In genomic region chr1:135158633-135159032, GRCm38 (mm10) we compare ENCODE assay signal across 11 mouse cellular contexts. TPM values are rescaled to one million over a fixed set of nuclear protein-coding genes. Genes with fewer than 3 reads are reported as not detected.
A peak's percentile ranks its signal among the peaks of the same experiment; 100 is the strongest.
DNase-seq lines count a peak whose midpoint lies in the region; ATAC-seq and TF ChIP-seq lines count a peak whose summit lies in the region.
"Had no signal": no experiment of that assay in that cellular context is flagged by ENCODE, and none has a peak within 500 bp of the region (broad histone marks: within the 10 kb centered on the region; RNA-seq: fewer than 3 reads in every experiment).

No protein-coding gene starts in this region.

- intact Hi-C loops in left cerebral cortex, postnatal 25 days (cut with DNase I): no loop called here

- peak; percentile 75 for ATAC-seq in forebrain, postnatal 0 days
- ATAC-seq in neural tube, embryonic 15.5 days (ENCODE audit: low FRiP score): peak; percentile 66
- ATAC-seq in kidney, embryonic 15.5 days (replicated peaks; ENCODE audit: low FRiP score): no peak

- peak overlapping the region; percentile 80 for H3K27ac ChIP-seq in forebrain, postnatal 0 days (ENCODE audit: low read depth, low read length)
- peak overlapping the region; percentile 84 for H3K27ac ChIP-seq in neural tube, embryonic 15.5 days (replicated peaks)
- H3K27ac ChIP-seq in kidney, embryonic 15.5 days: no peak overlapping the region

- no peaks in the 10 kb centered on the region for H3K27me3 ChIP-seq in forebrain, postnatal 0 days (ENCODE audit: insufficient read depth, low read length)
- no peaks in the 10 kb centered on the region for H3K27me3 ChIP-seq in neural tube, embryonic 15.5 days (replicated peaks)
- no peaks in the 10 kb centered on the region for H3K27me3 ChIP-seq in kidney, embryonic 15.5 days

- WGBS in forebrain, postnatal 0 days: 20% methylated on average over 4 of the region's 5 CpGs
- 54% methylated on average over 5 of the region's 5 CpGs for WGBS in neural tube, embryonic 15.5 days
- 67% methylated on average over 5 of the region's 5 CpGs for WGBS in kidney, embryonic 15.5 days

- no peak overlapping the region; the same call in 1 of the 2 replicates for H3K9ac ChIP-seq in forebrain, postnatal 0 days
- H3K9ac ChIP-seq in neural tube, embryonic 15.5 days (replicated peaks): no peak overlapping the region
- H3K9ac ChIP-seq in kidney, embryonic 15.5 days: no peak overlapping the region

- H3K9me3 ChIP-seq in forebrain, postnatal 0 days (ENCODE audit: low read length): no peaks in the 10 kb centered on the region
- H3K9me3 ChIP-seq in neural tube, embryonic 15.5 days (replicated peaks): no peaks in the 10 kb centered on the region
- no peaks in the 10 kb centered on the region for H3K9me3 ChIP-seq in kidney, embryonic 15.5 days (replicated peaks)

- peaks cover 22% of the 10 kb centered on the region for H3K36me3 ChIP-seq in forebrain, postnatal 0 days (ENCODE audit: insufficient read depth)
- H3K36me3 ChIP-seq in neural tube, embryonic 15.5 days: peaks cover 19% of the 10 kb centered on the region
- H3K36me3 ChIP-seq in kidney, embryonic 15.5 days: peaks cover 23% of the 10 kb centered on the region

- no peak for TF ChIP-seq CTCF in forebrain, postnatal 0 days (IDR thresholded peaks at IDR 0.05; ENCODE audit: low read depth)

- no peak overlapping the region for H3K4me2 ChIP-seq in forebrain, postnatal 0 days (ENCODE audit: low read depth)
- no peak overlapping the region for H3K4me2 ChIP-seq in neural tube, embryonic 15.5 days
- H3K4me2 ChIP-seq in kidney, embryonic 15.5 days: no peak overlapping the region

- H3K4me3 ChIP-seq in forebrain, postnatal 0 days (ENCODE audit: low read depth, low read length): no peak overlapping the region
- H3K4me3 ChIP-seq in neural tube, embryonic 15.5 days (replicated peaks): no peak overlapping the region
- no peak overlapping the region for H3K4me3 ChIP-seq in kidney, embryonic 15.5 days (replicated peaks)

- peaks cover 7% of the 10 kb centered on the region; the same call in 1 of the 2 replicates for H3K4me1 ChIP-seq in forebrain, postnatal 0 days (ENCODE audit: insufficient read depth)
- peaks cover 30% of the 10 kb centered on the region for H3K4me1 ChIP-seq in neural tube, embryonic 15.5 days
- H3K4me1 ChIP-seq in kidney, embryonic 15.5 days: peaks cover 21% of the 10 kb centered on the region

- DNase-seq in retina, postnatal 1 day: peak; percentile 51
- DNase-seq in retina, embryonic 14.5 days (ENCODE audit: low spot score): no peak
- peak; percentile 76 for DNase-seq in forebrain, postnatal 0 days
- DNase-seq in left cerebral cortex, postnatal 25 days (ENCODE audit: low spot score in 2 of 2): peak; percentile 47 to 63
- DNase-seq in MN1 (ENCODE audit: low spot score): no peak
- no peak for DNase-seq in kidney, adult 9 months
- DNase-seq: thymus, postnatal 4 days had no signal

RNA-seq across cellular contexts. Expression of gene Gpr37l1, which starts 8.8 kb away (rescaled TPM):
- 5.9 and 11.2 TPM in 2 replicates for total RNA-seq in forebrain, postnatal 0 days (2014; rRNA removed)
- polyA plus RNA-seq in forebrain, postnatal 0 days (2015; fragmentation: Nextera tagmentation; extraction: Ambion mirVana): 5.3 and 7.6 TPM in 2 replicates
- 100 to 1,000 TPM; 182 to 212 TPM for total RNA-seq in left cerebral cortex, postnatal 25 days (2021)
- 1.4 and 1.7 TPM in 2 replicates for polyA plus RNA-seq in neural tube, embryonic 15.5 days (2015; fragmentation: Nextera tagmentation; extraction: Ambion mirVana)
- polyA plus RNA-seq in kidney, embryonic 15.5 days (2015; fragmentation: Nextera tagmentation; extraction: Ambion mirVana): 0.09 TPM in 1 of 2 replicates, not detected in the other
- total RNA-seq: ES-E14 had no signal
- polyA plus RNA-seq: heart, embryonic 14.5 days had no signal

RNA-seq across cellular contexts. Expression of gene Arl8a, which starts 12.0 kb away (rescaled TPM):
- 315 and 344 TPM in 2 replicates for total RNA-seq in forebrain, postnatal 0 days (2014; rRNA removed)
- polyA plus RNA-seq in forebrain, postnatal 0 days (2015; fragmentation: Nextera tagmentation; extraction: Ambion mirVana): 428 and 457 TPM in 2 replicates
- total RNA-seq in left cerebral cortex, postnatal 25 days (2021): 100 to 1,000 TPM; 261 to 278 TPM
- 314 and 353 TPM in 2 replicates for polyA plus RNA-seq in neural tube, embryonic 15.5 days (2015; fragmentation: Nextera tagmentation; extraction: Ambion mirVana)
- 45.3 and 52.3 TPM in 2 replicates for polyA plus RNA-seq in kidney, embryonic 15.5 days (2015; fragmentation: Nextera tagmentation; extraction: Ambion mirVana)

RNA-seq across cellular contexts. Expression of gene Ptpn7, which starts 26.1 kb away (rescaled TPM):
- total RNA-seq in forebrain, postnatal 0 days (2014; rRNA removed): 0.10 and 0.31 TPM in 2 replicates
- 0.12 and 0.15 TPM in 2 replicates for polyA plus RNA-seq in forebrain, postnatal 0 days (2015; fragmentation: Nextera tagmentation; extraction: Ambion mirVana)
- 1 to 10 TPM in 1 of 2 experiments, under 1 TPM in 1; 0.16 to 1.0 TPM for total RNA-seq in left cerebral cortex, postnatal 25 days (2021)
- 0.36 and 15.5 TPM in 2 replicates for polyA plus RNA-seq in neural tube, embryonic 15.5 days (2015; fragmentation: Nextera tagmentation; extraction: Ambion mirVana)
- polyA plus RNA-seq in kidney, embryonic 15.5 days (2015; fragmentation: Nextera tagmentation; extraction: Ambion mirVana): 1.2 TPM in 2 replicates

RNA-seq across cellular contexts. Expression of gene Lgr6, which starts 53.6 kb away (rescaled TPM):
- total RNA-seq in forebrain, postnatal 0 days (2014; rRNA removed): 1.8 and 2.8 TPM in 2 replicates
- polyA plus RNA-seq in forebrain, postnatal 0 days (2015; fragmentation: Nextera tagmentation; extraction: Ambion mirVana): 1.1 and 1.6 TPM in 2 replicates
- total RNA-seq in left cerebral cortex, postnatal 25 days (2021): 1 to 10 TPM; 1.5 to 2.1 TPM
- polyA plus RNA-seq in neural tube, embryonic 15.5 days (2015; fragmentation: Nextera tagmentation; extraction: Ambion mirVana): 1.6 TPM in 2 replicates
- polyA plus RNA-seq in kidney, embryonic 15.5 days (2015; fragmentation: Nextera tagmentation; extraction: Ambion mirVana): 0.98 and 1.1 TPM in 2 replicates

Comparison
In these comparisons a context has a peak if more than half of its experiments do, and no peak if none do; other contexts are left out.
1. DNase-seq: peak in retina, postnatal 1 day (single experiment), forebrain, postnatal 0 days (single experiment) and left cerebral cortex, postnatal 25 days (2 of 2); none in retina, embryonic 14.5 days (single experiment), MN1 (single experiment) and kidney, adult 9 months (single experiment).